Mouse (Mus musculus) forebrain, embryonic 14.5 days (tissue): ENCODE data around the gene Slc35e3. TPM values are rescaled to one million over a fixed set of nuclear protein-coding genes. Genes with fewer than 3 reads are reported as not detected.

Source experiments
- ATAC-seq: fragments of 200-750 bp; cut with Nextera tagmentation; 2 replicates; pipeline ENCODE4 v1.8.0; 2017; ENCODE audit warnings: mild to moderate bottlenecking, moderate library complexity
- DNase-seq: peaks from one replicate; pipeline ENCODE4 v3.0.0-alpha.2; 2015; ENCODE audit warnings: low spot score
- H3K27ac ChIP-seq: fragments of 300-500 bp; sonication (generic); 2 replicates; pipeline ENCODE4 v1.5.1; 2014; ENCODE audit warnings: low read depth, mild to moderate bottlenecking, control low read depth, low read length, moderate library complexity
- H3K27me3 ChIP-seq: fragments of 300-500 bp; sonication (generic); replicated peaks from 2 replicates; pipeline ENCODE4 v1.6.1; 2014; ENCODE audit warnings: low read length, control low read depth, mixed read lengths; ENCODE audit not compliant: control insufficient read depth, insufficient read depth
- H3K36me3 ChIP-seq: fragments of 300-500 bp; sonication (generic); 2 replicates; pipeline ENCODE4 v1.6.1; 2014; ENCODE audit warnings: low read length, control low read depth; ENCODE audit not compliant: control insufficient read depth, insufficient read depth
- H3K4me1 ChIP-seq: fragments of 300-500 bp; sonication (generic); 2 replicates; pipeline ENCODE4 v1.6.1; 2014; ENCODE audit warnings: antibody characterized with exemption, low read length, control low read depth; ENCODE audit not compliant: control insufficient read depth, insufficient read depth
- H3K4me2 ChIP-seq: fragments of 300-500 bp; sonication (generic); 2 replicates; pipeline ENCODE4 v1.6.1; 2014; ENCODE audit warnings: mild to moderate bottlenecking, control low read depth, low read length
- H3K4me3 ChIP-seq: fragments of 300-500 bp; sonication (generic); 2 replicates; pipeline ENCODE4 v1.5.1; 2014; ENCODE audit warnings: low read depth, low read length, control low read depth
- H3K9ac ChIP-seq: fragments of 300-500 bp; sonication (generic); 2 replicates; pipeline ENCODE4 v1.6.1; 2014; ENCODE audit warnings: mild to moderate bottlenecking, low read length, control low read depth, moderate library complexity
- H3K9me3 ChIP-seq: fragments of 300-500 bp; sonication (generic); replicated peaks from 2 replicates; pipeline ENCODE4 v1.6.1; 2016; ENCODE audit warnings: low read length, control low read depth, mixed read lengths; ENCODE audit not compliant: control insufficient read depth
- WGBS: fragments of 180-500 bp; shearing (Covaris S2); extraction: QIAGEN DNeasy Blood & Tissue Kit; methylation state at CpG from one replicate; pipeline ENCODE4 v1.1.7; 2014; 5-methylcytosine and 5-hydroxymethylcytosine counted together
- polyA plus RNA-seq: library from polyadenylated mRNA; unstranded; fragments of >200 nt; fragmentation: Nextera tagmentation; extraction: Ambion mirVana; gene quantifications from 2 replicates; pipeline ENCODE4 v1.2.1, GENCODE M21; 2014

Gene Slc35e3
- polyA plus RNA-seq, 1 experiment from 2014 or later = 17.7 TPM

DNA sequence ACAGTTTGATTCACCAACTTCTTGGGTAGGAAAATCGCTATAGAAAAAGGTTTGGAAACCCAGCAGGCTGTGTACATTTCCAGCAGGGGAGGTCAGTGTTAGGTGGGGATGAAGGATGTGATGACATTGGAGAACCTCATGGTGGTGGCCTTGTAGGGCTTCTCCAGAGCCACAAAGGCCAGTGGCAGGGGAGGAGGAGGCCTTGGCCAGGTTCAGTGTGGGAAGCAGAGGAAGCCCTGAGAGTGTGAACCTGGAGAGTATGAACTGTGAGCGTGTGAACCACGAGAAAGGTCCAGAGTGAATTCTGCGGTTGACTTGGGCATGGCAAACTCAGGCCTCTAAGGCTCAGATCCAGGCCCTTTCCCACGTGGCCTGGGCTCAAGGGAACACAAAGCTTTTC is 17.6 kb downstream of the Slc35e3 start:
- Histone ChIP-seq H3K4me1 (no peaks in the 10 kb centered on the region), H3K27me3 (no peaks in the 10 kb centered on the region), H3K36me3 (peaks cover 5% of the 10 kb centered on the region; the same call in 1 of the 2 replicates), H3K9ac (no peak overlapping the region), H3K9me3 (no peaks in the 10 kb centered on the region), H3K4me3 (no peak overlapping the region), H3K27ac (no peak overlapping the region), H3K4me2 (no peak overlapping the region)
- ATAC-seq (no peak), DNase-seq (no peak)
- 89% methylated on average over 5 of the region's 5 CpGs for WGBS

DNA sequence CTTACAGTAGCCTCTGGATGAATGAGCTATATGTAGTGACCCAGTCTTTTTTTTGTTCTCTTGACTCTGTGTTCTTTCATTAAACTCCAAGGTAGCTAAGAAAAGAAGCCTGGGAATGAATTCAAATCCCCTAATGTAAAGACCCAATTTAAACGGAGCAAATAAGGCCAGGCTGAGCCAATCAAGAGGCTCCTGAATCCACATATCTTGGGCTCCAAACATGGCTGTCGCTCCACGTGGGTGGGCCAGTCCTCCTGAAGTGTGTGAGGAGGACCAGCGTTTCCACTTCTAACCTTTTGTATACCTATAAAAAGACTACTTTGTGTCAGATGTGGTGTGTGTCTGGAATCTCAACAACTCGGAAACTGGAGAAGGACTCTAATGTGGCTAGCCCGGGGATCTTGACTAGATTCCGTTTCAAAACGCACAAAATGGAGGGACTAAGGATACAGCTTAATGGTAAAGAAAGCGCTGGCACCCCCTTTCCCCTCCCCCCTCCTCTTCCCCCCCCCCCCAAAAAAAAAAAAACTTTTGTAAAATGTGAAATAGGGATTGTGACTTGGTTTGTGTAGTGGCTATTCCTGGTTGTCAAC is 18.6 kb downstream of the Slc35e3 start:
- H3K27ac ChIP-seq = no peak overlapping the region
- H3K27me3 ChIP-seq = no peaks in the 10 kb centered on the region
- WGBS = 72% methylated on average over 9 of the region's 9 CpGs
- H3K9ac ChIP-seq = no peak overlapping the region
- DNase-seq (no peak), ATAC-seq (no peak)
- H3K36me3 ChIP-seq = no peaks in the 10 kb centered on the region
- no peak overlapping the region for H3K4me3 ChIP-seq
- no peak overlapping the region for H3K4me2 ChIP-seq
- H3K9me3 ChIP-seq = no peaks in the 10 kb centered on the region
- no peaks in the 10 kb centered on the region for H3K4me1 ChIP-seq

- Histone ChIP-seq H3K27ac (no peak overlapping the region), H3K4me1 (no peaks in the 10 kb centered on the region)
These were observed 19.2 kb downstream of the Slc35e3 start for GRCm38 (mm10) chr10:117726888-117727385.

GRCm38 (mm10) chr10:117726350-117726749 is 19.8 kb downstream of the Slc35e3 start:
- Histone ChIP-seq H3K27ac (no peak overlapping the region), H3K36me3 (no peaks in the 10 kb centered on the region), H3K4me1 (no peaks in the 10 kb centered on the region), H3K4me2 (no peak overlapping the region), H3K27me3 (no peaks in the 10 kb centered on the region), H3K9ac (no peak overlapping the region), H3K4me3 (no peak overlapping the region), H3K9me3 (no peaks in the 10 kb centered on the region)
- no peak for ATAC-seq
- DNase-seq = no peak
- WGBS = 95% methylated on average over 4 of the region's 4 CpGs

More at GRCm38 (mm10) chr10:117726888-117727385, 19.2 kb downstream of the Slc35e3 start:
- Histone ChIP-seq H3K4me2 (no peak overlapping the region), H3K9me3 (no peaks in the 10 kb centered on the region), H3K9ac (no peak overlapping the region), H3K27me3 (no peaks in the 10 kb centered on the region), H3K36me3 (no peaks in the 10 kb centered on the region), H3K4me3 (no peak overlapping the region)
- no peak for DNase-seq
- no peak for ATAC-seq
- WGBS = 95% methylated on average over 4 of the region's 4 CpGs

GRCm38 (mm10) chr10:117725671-117726070 is 20.5 kb downstream of the Slc35e3 start:
- Histone ChIP-seq H3K36me3 (no peaks in the 10 kb centered on the region), H3K9me3 (no peaks in the 10 kb centered on the region), H3K27me3 (no peaks in the 10 kb centered on the region), H3K27ac (no peak overlapping the region), H3K9ac (no peak overlapping the region), H3K4me2 (no peak overlapping the region), H3K4me1 (no peaks in the 10 kb centered on the region), H3K4me3 (no peak overlapping the region)
- WGBS = 79% methylated on average over 7 of the region's 7 CpGs
- DNase-seq (no peak), ATAC-seq (no peak)

DNA sequence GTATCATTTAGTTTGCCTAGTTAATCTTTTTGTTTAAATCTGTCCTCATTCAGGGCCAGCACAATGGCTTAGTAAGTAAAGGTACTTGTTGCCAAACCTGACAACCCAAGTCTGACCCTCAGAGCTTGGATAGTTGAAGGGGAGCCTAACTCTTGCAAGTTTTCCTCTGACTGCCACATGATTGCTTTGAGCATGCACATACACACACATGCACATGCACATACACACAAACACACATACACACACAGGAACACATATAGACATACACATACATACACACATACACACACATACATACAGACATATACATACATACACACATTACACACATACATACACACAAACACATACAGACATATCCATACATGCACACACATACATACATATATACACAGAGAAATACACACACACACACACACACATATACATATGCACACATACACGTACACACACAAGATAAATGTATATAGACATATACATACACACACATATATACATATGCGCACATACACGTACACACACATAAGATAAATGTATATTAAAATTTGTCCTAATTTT is 21.3 kb downstream of the Slc35e3 start:
- ATAC-seq = no peak
- no peak overlapping the region for H3K4me3 ChIP-seq
- H3K27me3 ChIP-seq = no peaks in the 10 kb centered on the region
- H3K4me1 ChIP-seq = no peaks in the 10 kb centered on the region
- no peak for DNase-seq
- 95% methylated on average over 3 of the region's 3 CpGs for WGBS
- H3K9me3 ChIP-seq = no peaks in the 10 kb centered on the region
- H3K27ac ChIP-seq = no peak overlapping the region
- no peaks in the 10 kb centered on the region for H3K36me3 ChIP-seq
- no peak overlapping the region for H3K9ac ChIP-seq
- no peak overlapping the region for H3K4me2 ChIP-seq

DNA sequence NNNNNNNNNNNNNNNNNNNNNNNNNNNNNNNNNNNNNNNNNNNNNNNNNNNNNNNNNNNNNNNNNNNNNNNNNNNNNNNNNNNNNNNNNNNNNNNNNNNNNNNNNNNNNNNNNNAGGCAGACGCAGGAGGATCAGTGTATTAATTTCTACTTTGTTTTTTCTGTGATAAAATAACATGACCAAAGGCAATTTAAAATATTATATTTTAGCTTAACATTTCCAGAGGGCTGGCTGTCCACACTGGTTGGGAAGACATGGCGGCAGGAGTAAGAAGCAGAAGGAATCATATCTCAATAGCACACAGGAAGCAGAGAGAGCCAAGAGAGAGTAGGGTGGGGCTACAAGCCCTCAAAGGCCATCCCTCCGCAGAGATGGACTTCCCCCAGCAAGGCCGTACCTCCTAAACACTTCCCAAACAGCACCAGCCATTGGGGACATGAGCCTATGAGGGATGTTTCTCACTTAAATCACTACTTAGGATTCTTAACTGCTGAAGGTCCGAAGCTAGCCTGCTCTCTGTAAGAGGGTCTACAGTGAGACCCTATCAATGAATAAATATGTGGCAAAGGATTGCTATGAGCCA is 21.9 kb downstream of the Slc35e3 start:
- Histone ChIP-seq H3K9ac (no peak overlapping the region), H3K27me3 (no peaks in the 10 kb centered on the region), H3K4me1 (no peaks in the 10 kb centered on the region), H3K4me2 (no peak overlapping the region), H3K9me3 (no peaks in the 10 kb centered on the region), H3K27ac (no peak overlapping the region), H3K4me3 (no peak overlapping the region), H3K36me3 (no peaks in the 10 kb centered on the region)
- ATAC-seq = no peak
- WGBS = 79% methylated on average over 5 of the region's 5 CpGs
- no peak for DNase-seq

DNA sequence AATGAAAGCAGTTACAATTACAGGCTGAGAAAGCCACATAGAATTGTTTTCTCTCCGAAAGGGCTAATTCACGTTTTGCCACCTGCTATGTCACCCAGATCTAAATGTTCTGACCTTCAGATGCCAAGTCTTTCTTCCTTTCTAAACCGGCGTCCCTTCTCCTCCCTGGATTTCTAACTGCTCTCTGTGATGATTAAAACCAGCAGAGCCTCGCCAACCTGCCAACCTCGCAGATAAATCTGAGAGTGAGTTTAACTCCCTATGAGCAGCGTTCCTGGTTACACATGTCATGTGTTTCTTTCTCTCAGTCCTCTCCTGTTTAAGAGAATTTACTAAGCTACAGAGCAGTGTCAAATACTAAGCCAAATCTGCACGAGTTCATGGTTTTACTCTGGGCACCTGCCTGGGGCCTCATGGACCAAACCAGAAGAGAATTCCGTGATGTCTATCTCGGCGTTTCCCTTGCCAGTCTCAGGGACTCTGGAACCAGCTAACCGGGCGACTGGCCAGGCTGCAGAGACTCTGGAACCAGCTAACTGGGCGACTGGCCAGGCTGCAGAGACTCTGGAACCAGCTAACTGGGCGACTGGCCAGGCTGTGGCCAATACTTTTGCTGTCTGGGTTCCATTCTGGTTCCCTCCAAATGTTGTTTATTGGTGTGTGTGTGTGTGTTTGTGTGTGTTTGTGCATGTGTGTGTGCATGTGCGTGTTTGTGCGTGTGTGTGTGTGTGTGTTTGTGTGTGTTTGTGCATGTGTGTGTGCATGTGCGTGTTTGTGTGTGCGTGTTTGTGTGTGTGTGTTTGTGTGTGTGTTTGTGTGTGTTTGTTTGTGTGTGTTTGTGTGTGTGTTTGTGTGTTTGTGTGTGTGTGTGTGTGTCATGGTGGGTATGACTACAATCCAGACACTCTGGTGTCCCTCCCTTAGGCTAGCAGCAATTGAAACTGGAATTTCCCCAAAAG is 27.7 kb downstream of the Slc35e3 start:
- ATAC-seq (no peak), DNase-seq (peak; percentile 13)
- H3K4me1 ChIP-seq = no peaks in the 10 kb centered on the region
- H3K9ac ChIP-seq = no peak overlapping the region
- no peaks in the 10 kb centered on the region for H3K27me3 ChIP-seq
- no peak overlapping the region for H3K4me3 ChIP-seq
- no peak overlapping the region for H3K4me2 ChIP-seq
- no peaks in the 10 kb centered on the region for H3K36me3 ChIP-seq
- peak overlapping the region; percentile 36; the same call in 1 of the 2 replicates for H3K27ac ChIP-seq
- H3K9me3 ChIP-seq = no peaks in the 10 kb centered on the region
- 66% methylated on average over 19 of the region's 19 CpGs for WGBS
